8 mouse cellular contexts compared by ENCODE assay signal in genomic region chr11:3153666-3154397, GRCm38 (mm10). TPM values are rescaled to one million over a fixed set of nuclear protein-coding genes. Genes with fewer than 3 reads are reported as not detected.
DNase-seq lines count a peak whose midpoint lies in the region; ATAC-seq and TF ChIP-seq lines count a peak whose summit lies in the region.
"Not testable (repeated sequence)": the region's sequence is repeated elsewhere in the genome, so short reads cannot be mapped to it uniquely, and the experiment has no call there.

No protein-coding gene starts in this region.

- 82% methylated on average over 1 of the region's 1 CpGs for WGBS in hindbrain, postnatal 0 days
- WGBS in lung, embryonic 16.5 days, result 78% methylated on average over 1 of the region's 1 CpGs

- not testable (repeated sequence) for H3K9ac ChIP-seq in hindbrain, postnatal 0 days (replicated peaks; ENCODE audit: low read length); lung, embryonic 16.5 days (ENCODE audit: low read length)

- not testable (repeated sequence) for H3K9me3 ChIP-seq in hindbrain, postnatal 0 days (ENCODE audit: low read length); lung, embryonic 16.5 days (ENCODE audit: control insufficient read depth, low read length)

- ATAC-seq in hindbrain, postnatal 0 days, result peak; percentile 38; the same call in 1 of the 2 replicates
- ATAC-seq in lung, embryonic 16.5 days (ENCODE audit: low read depth), result peak; percentile 32

- not testable (repeated sequence) for H3K4me2 ChIP-seq in hindbrain, postnatal 0 days (ENCODE audit: low read depth, low read length); lung, embryonic 16.5 days (ENCODE audit: low read depth, low read length)

- TF ChIP-seq CTCF in hindbrain, postnatal 0 days (IDR thresholded peaks at IDR 0.05; ENCODE audit: low read depth), result not testable (repeated sequence)

- not testable (repeated sequence) for H3K4me3 ChIP-seq in hindbrain, postnatal 0 days (ENCODE audit: low read length); lung, embryonic 16.5 days (ENCODE audit: low read length)

- H3K36me3 ChIP-seq in hindbrain, postnatal 0 days (ENCODE audit: insufficient read depth, low read length); lung, embryonic 16.5 days (ENCODE audit: control insufficient read depth, insufficient read depth, low read length): not testable (repeated sequence)

- H3K27ac ChIP-seq in hindbrain, postnatal 0 days; lung, embryonic 16.5 days (ENCODE audit: low read length): not testable (repeated sequence)

- H3K4me1 ChIP-seq in hindbrain, postnatal 0 days (ENCODE audit: insufficient read depth, low read length); lung, embryonic 16.5 days (replicated peaks; ENCODE audit: control insufficient read depth, insufficient read depth, low read length): not testable (repeated sequence)

- H3K27me3 ChIP-seq in hindbrain, postnatal 0 days (ENCODE audit: insufficient read depth, low read length); lung, embryonic 16.5 days (ENCODE audit: control insufficient read depth, insufficient read depth, low read depth, low read length): not testable (repeated sequence)

- peak; percentile 100 for DNase-seq in NIH3T3 (ENCODE audit: low read depth)
- peak; percentile 23 for DNase-seq in embryo, embryonic 10 days (ENCODE audit: low spot score)
- DNase-seq in gastrocnemius, postnatal 25 days, result peak; percentile 78
- peak; percentile 30 for DNase-seq in hindbrain, postnatal 0 days (ENCODE audit: low spot score)
- peak; percentile 31 to 56 for DNase-seq in layer of hippocampus, postnatal 25 days (ENCODE audit: extremely low spot score in 1 of 2, low spot score in 1 of 2)
- peak; percentile 76 for DNase-seq in ovary, postnatal 10 days (ENCODE audit: low spot score)
- peak; percentile 39 to 46 for DNase-seq in thymus, postnatal 36 days

RNA-seq across cellular contexts. Expression of gene Sfi1, which starts 39.4 kb away (rescaled TPM):
- total RNA-seq in gastrocnemius, postnatal 25 days (2021), result 10 to 100 TPM; 10.8 to 14.1 TPM
- total RNA-seq in hindbrain, postnatal 0 days (2014; rRNA removed), result 16.9 and 18.2 TPM in 2 replicates
- polyA plus RNA-seq in hindbrain, postnatal 0 days (2015; fragmentation: Nextera tagmentation; extraction: Ambion mirVana), result 9.5 and 9.9 TPM in 2 replicates
- total RNA-seq in layer of hippocampus, postnatal 25 days (2021), result 10 to 100 TPM; 42.1 to 81.8 TPM
- 13.7 and 15.8 TPM in 2 replicates for polyA plus RNA-seq in lung, embryonic 16.5 days (2015; fragmentation: Nextera tagmentation; extraction: Ambion mirVana)

RNA-seq across cellular contexts. Expression of gene Eif4enif1, which starts 48.4 kb away (rescaled TPM):
- 10 to 100 TPM; 27.5 to 32.7 TPM for total RNA-seq in gastrocnemius, postnatal 25 days (2021)
- 42.1 and 47.7 TPM in 2 replicates for total RNA-seq in hindbrain, postnatal 0 days (2014; rRNA removed)
- 35.2 and 35.3 TPM in 2 replicates for polyA plus RNA-seq in hindbrain, postnatal 0 days (2015; fragmentation: Nextera tagmentation; extraction: Ambion mirVana)
- 10 to 100 TPM; 60.3 to 69.2 TPM for total RNA-seq in layer of hippocampus, postnatal 25 days (2021)
- polyA plus RNA-seq in lung, embryonic 16.5 days (2015; fragmentation: Nextera tagmentation; extraction: Ambion mirVana), result 34.8 and 37.5 TPM in 2 replicates

Comparison
In these comparisons a context has a peak if more than half of its experiments do, and no peak if none do; other contexts are left out.
1. DNase-seq: peak in every context shown above with its lines; median percentile 100 in NIH3T3; 78 in gastrocnemius, postnatal 25 days; 76 in ovary, postnatal 10 days; 44 in layer of hippocampus, postnatal 25 days; 42 in thymus, postnatal 36 days; 30 in hindbrain, postnatal 0 days; 23 in embryo, embryonic 10 days.